Mouse (Mus musculus) lung, adult 2 months (tissue): Measurements from ENCODE around the gene Prr18.

Experiments
- CTCF ChIP-seq: fragments of 200-500 bp; IDR thresholded peaks from 2 replicates; pipeline ENCODE4 v1.5.1; 2011; ENCODE audit warnings: mild to moderate bottlenecking, low read length, control low read depth; ENCODE audit not compliant: insufficient read depth
- POLR2A ChIP-seq: fragments of 200-500 bp; IDR thresholded peaks from 2 replicates; pipeline ENCODE4 v1.6.1; 2011; ENCODE audit warnings: low read depth, mild to moderate bottlenecking, control low read depth, low read length, borderline replicate concordance; ENCODE audit errors: extremely low read depth

DNA sequence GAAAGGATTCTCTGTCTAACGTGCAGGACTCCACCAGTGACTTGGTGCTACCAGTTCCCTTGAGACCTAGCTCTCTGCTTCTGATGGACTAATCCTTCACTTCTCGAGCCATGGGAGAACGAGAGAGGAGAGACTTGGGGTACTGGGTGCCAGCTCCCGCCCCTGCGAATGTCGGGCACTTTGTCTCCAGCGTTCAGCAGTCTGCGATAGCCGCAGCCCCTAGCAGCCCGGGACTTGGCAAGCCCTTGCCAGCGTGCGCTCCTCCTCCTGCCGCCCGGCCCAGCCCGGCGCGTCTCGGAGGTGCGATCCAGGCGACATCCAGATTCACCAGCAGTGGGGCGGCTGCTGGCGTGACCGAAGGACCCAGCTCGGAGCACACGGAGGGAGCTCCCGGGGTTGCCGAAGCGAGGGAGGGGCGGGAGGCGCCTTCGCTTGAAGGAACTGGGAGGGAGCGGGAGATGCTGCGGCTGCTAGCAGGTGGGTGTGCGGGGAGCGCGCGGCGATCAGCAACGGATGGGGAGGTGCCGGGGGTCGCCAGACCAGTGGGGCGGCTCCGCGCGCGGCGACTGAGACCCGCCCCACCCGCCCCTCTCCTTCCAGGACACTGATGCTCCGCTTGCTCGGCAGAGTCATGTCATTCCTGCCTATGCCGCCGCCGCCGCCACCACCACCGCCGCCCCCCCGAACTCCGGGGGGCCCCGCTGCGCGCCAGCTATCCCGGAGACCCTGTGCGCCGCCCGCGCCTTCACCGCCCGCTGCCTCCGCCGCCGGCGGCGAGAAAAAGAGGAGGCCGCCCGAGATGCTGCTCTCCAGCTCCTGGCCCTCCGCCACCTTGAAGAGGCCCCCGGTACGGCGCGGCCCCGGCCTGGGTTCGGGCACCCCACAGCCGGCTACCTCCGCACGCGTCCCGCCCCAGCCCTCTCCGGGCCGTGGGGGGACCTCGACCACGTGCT lies 3.4 kb downstream of the Prr18 start:
- TF ChIP-seq POLR2A, result no peak
- TF ChIP-seq CTCF, result no peak
